Mouse (Mus musculus): ENCODE measurements around the gene Naa10. TPM values are rescaled to one million over a fixed set of nuclear protein-coding genes. Genes with fewer than 3 reads are reported as not detected.

Gene Naa10
- polyA plus RNA-seq, 1 experiment from 2014 or later, result 147 TPM

- WGBS, result 54% methylated on average over 6 of the region's 6 CpGs
- Histone ChIP-seq H3K4me1 (ENCODE audit: insufficient read depth, low read length) (no peaks in the 10 kb centered on the region), H3K27ac (ENCODE audit: low read length) (peak within 1 kb of the TSS; percentile 10; the same call in 1 of the 2 replicates), H3K36me3 (ENCODE audit: insufficient read depth, low read length) (no peaks in the 10 kb centered on the region), H3K4me2 (replicated peaks; ENCODE audit: low read depth, low read length) (no peak within 1 kb of the TSS), H3K4me3 (ENCODE audit: low read length) (no peak within 1 kb of the TSS), H3K9ac (replicated peaks; ENCODE audit: low read length) (no peak within 1 kb of the TSS), H3K9me3 (ENCODE audit: low read length) (no peaks in the 10 kb centered on the region), H3K27me3 (ENCODE audit: insufficient read depth, low read length) (no peaks in the 10 kb centered on the region; the same call in 1 of the 2 replicates)
- no peak for ATAC-seq (ENCODE audit: low FRiP score, low TSS enrichment)
Measured at GRCm38 (mm10) chrX:73891551-73892152, 30.1 kb downstream of the Naa10 start, which contains the start of gene Avpr2. Gene Avpr2, plus strand, starts transcription at chrX:73892102.

GRCm38 (mm10) chrX:73881463-73881862, 40.3 kb downstream of the Naa10 start:
- Histone ChIP-seq H3K9me3 (ENCODE audit: low read length) (no peaks in the 10 kb centered on the region), H3K27ac (ENCODE audit: low read length) (peak overlapping the region; percentile 87), H3K27me3 (ENCODE audit: insufficient read depth, low read length) (peaks cover 19% of the 10 kb centered on the region), H3K4me3 (ENCODE audit: low read length) (no peak overlapping the region; the same call in 1 of the 2 replicates), H3K4me1 (ENCODE audit: insufficient read depth, low read length) (peaks cover 6% of the 10 kb centered on the region; the same call in 1 of the 2 replicates), H3K4me2 (replicated peaks; ENCODE audit: low read depth, low read length) (peak overlapping the region; percentile 73; the same call in 1 of the 2 replicates), H3K9ac (replicated peaks; ENCODE audit: low read length) (peak overlapping the region; percentile 35; the same call in 1 of the 2 replicates), H3K36me3 (ENCODE audit: insufficient read depth, low read length) (no peaks in the 10 kb centered on the region)
- WGBS, result 25% methylated on average over 6 of the region's 6 CpGs
- ATAC-seq (ENCODE audit: low FRiP score, low TSS enrichment), result peak; percentile 90

- H3K27me3 ChIP-seq (ENCODE audit: insufficient read depth, low read length), result peaks cover 19% of the 10 kb centered on the region
- WGBS, result 21% methylated on average over 16 of the region's 16 CpGs
- H3K9me3 ChIP-seq (ENCODE audit: low read length), result no peaks in the 10 kb centered on the region
- no peaks in the 10 kb centered on the region for H3K36me3 ChIP-seq (ENCODE audit: insufficient read depth, low read length)
- H3K9ac ChIP-seq (replicated peaks; ENCODE audit: low read length), result peak overlapping the region; percentile 35; the same call in 1 of the 2 replicates
- peak overlapping the region; percentile 87 for H3K27ac ChIP-seq (ENCODE audit: low read length)
- ATAC-seq (ENCODE audit: low FRiP score, low TSS enrichment), result peak; percentile 56
- peak overlapping the region; percentile 73 for H3K4me2 ChIP-seq (replicated peaks; ENCODE audit: low read depth, low read length)
- peak overlapping the region; percentile 47 for H3K4me3 ChIP-seq (ENCODE audit: low read length)
- H3K4me1 ChIP-seq (ENCODE audit: insufficient read depth, low read length), result peaks cover 6% of the 10 kb centered on the region; the same call in 1 of the 2 replicates
Measured at GRCm38 (mm10) chrX:73881036-73881427, 40.7 kb downstream of the Naa10 start.

GRCm38 (mm10) chrX:73880194-73881035, 41.3 kb downstream of the Naa10 start:
- 26% methylated on average over 34 of the region's 48 CpGs for WGBS
- Histone ChIP-seq H3K9me3 (ENCODE audit: low read length) (no peaks in the 10 kb centered on the region), H3K4me2 (replicated peaks; ENCODE audit: low read depth, low read length) (peak overlapping the region; percentile 73), H3K36me3 (ENCODE audit: insufficient read depth, low read length) (no peaks in the 10 kb centered on the region), H3K27me3 (ENCODE audit: insufficient read depth, low read length) (peaks cover 19% of the 10 kb centered on the region), H3K27ac (ENCODE audit: low read length) (peak overlapping the region; percentile 87), H3K9ac (replicated peaks; ENCODE audit: low read length) (peak overlapping the region; percentile 35; the same call in 1 of the 2 replicates), H3K4me3 (ENCODE audit: low read length) (peak overlapping the region; percentile 47), H3K4me1 (ENCODE audit: insufficient read depth, low read length) (peaks cover 6% of the 10 kb centered on the region; the same call in 1 of the 2 replicates)
- peak; percentile 77 for ATAC-seq (ENCODE audit: low FRiP score, low TSS enrichment)

- H3K4me2 ChIP-seq (replicated peaks; ENCODE audit: low read depth, low read length), result no peak overlapping the region
- no peak overlapping the region for H3K27ac ChIP-seq (ENCODE audit: low read length)
- ATAC-seq (ENCODE audit: low FRiP score, low TSS enrichment), result no peak
- H3K36me3 ChIP-seq (ENCODE audit: insufficient read depth, low read length), result no peaks in the 10 kb centered on the region
- H3K4me1 ChIP-seq (ENCODE audit: insufficient read depth, low read length), result peaks cover 6% of the 10 kb centered on the region; the same call in 1 of the 2 replicates
- no peaks in the 10 kb centered on the region for H3K9me3 ChIP-seq (ENCODE audit: low read length)
- no peak overlapping the region for H3K4me3 ChIP-seq (ENCODE audit: low read length)
- 45% methylated on average over 1 of the region's 1 CpGs for whole genome bisulfite sequencing
- peaks cover 19% of the 10 kb centered on the region for H3K27me3 ChIP-seq (ENCODE audit: insufficient read depth, low read length)
- no peak overlapping the region for H3K9ac ChIP-seq (replicated peaks; ENCODE audit: low read length)
Measured at GRCm38 (mm10) chrX:73877014-73877413, 44.7 kb downstream of the Naa10 start.

- peaks cover under 1% of the 10 kb centered on the region; the same call in 1 of the 2 replicates for H3K4me1 ChIP-seq (ENCODE audit: insufficient read depth, low read length)
- H3K4me3 ChIP-seq (ENCODE audit: low read length), result no peak overlapping the region
- no peak overlapping the region for H3K4me2 ChIP-seq (replicated peaks; ENCODE audit: low read depth, low read length)
- no peaks in the 10 kb centered on the region for H3K36me3 ChIP-seq (ENCODE audit: insufficient read depth, low read length)
- 69% methylated on average over 2 of the region's 2 CpGs for WGBS
- no peak for ATAC-seq (ENCODE audit: low FRiP score, low TSS enrichment)
- H3K27ac ChIP-seq (ENCODE audit: low read length), result no peak overlapping the region
- H3K9ac ChIP-seq (replicated peaks; ENCODE audit: low read length), result no peak overlapping the region
- H3K9me3 ChIP-seq (ENCODE audit: low read length), result no peaks in the 10 kb centered on the region
- peaks cover 16% of the 10 kb centered on the region for H3K27me3 ChIP-seq (ENCODE audit: insufficient read depth, low read length)
Measured at GRCm38 (mm10) chrX:73875881-73876280, 45.9 kb downstream of the Naa10 start.

GRCm38 (mm10) chrX:73871956-73872355, 49.8 kb downstream of the Naa10 start:
- ATAC-seq (ENCODE audit: low FRiP score, low TSS enrichment), result no peak
- no peaks in the 10 kb centered on the region for H3K27me3 ChIP-seq (ENCODE audit: insufficient read depth, low read length)
- WGBS, result 47% methylated on average over 1 of the region's 1 CpGs

GRCm38 (mm10) chrX:73871474-73871873, 50.3 kb downstream of the Naa10 start:
- Histone ChIP-seq H3K4me1 (ENCODE audit: insufficient read depth, low read length) (no peaks in the 10 kb centered on the region), H3K27ac (ENCODE audit: low read length) (no peak overlapping the region), H3K27me3 (ENCODE audit: insufficient read depth, low read length) (no peaks in the 10 kb centered on the region), H3K9me3 (ENCODE audit: low read length) (no peaks in the 10 kb centered on the region), H3K4me2 (replicated peaks; ENCODE audit: low read depth, low read length) (no peak overlapping the region), H3K9ac (replicated peaks; ENCODE audit: low read length) (no peak overlapping the region), H3K4me3 (ENCODE audit: low read length) (no peak overlapping the region), H3K36me3 (ENCODE audit: insufficient read depth, low read length) (no peaks in the 10 kb centered on the region)
- ATAC-seq (ENCODE audit: low FRiP score, low TSS enrichment), result no peak

More at GRCm38 (mm10) chrX:73871956-73872355, 49.8 kb downstream of the Naa10 start:
- Histone ChIP-seq H3K9me3 (ENCODE audit: low read length) (no peaks in the 10 kb centered on the region), H3K36me3 (ENCODE audit: insufficient read depth, low read length) (no peaks in the 10 kb centered on the region), H3K4me1 (ENCODE audit: insufficient read depth, low read length) (no peaks in the 10 kb centered on the region), H3K4me3 (ENCODE audit: low read length) (no peak overlapping the region), H3K4me2 (replicated peaks; ENCODE audit: low read depth, low read length) (no peak overlapping the region), H3K27ac (ENCODE audit: low read length) (no peak overlapping the region), H3K9ac (replicated peaks; ENCODE audit: low read length) (no peak overlapping the region)

GRCm38 (mm10) chrX:73869334-73869733, 52.4 kb downstream of the Naa10 start:
- 11% methylated on average over 5 of the region's 5 CpGs for WGBS
- ATAC-seq (ENCODE audit: low FRiP score, low TSS enrichment), result no peak
- Histone ChIP-seq H3K9ac (replicated peaks; ENCODE audit: low read length) (no peak overlapping the region), H3K4me1 (ENCODE audit: insufficient read depth, low read length) (no peaks in the 10 kb centered on the region), H3K27me3 (ENCODE audit: insufficient read depth, low read length) (no peaks in the 10 kb centered on the region), H3K9me3 (ENCODE audit: low read length) (no peaks in the 10 kb centered on the region), H3K4me3 (ENCODE audit: low read length) (no peak overlapping the region), H3K27ac (ENCODE audit: low read length) (no peak overlapping the region), H3K36me3 (ENCODE audit: insufficient read depth, low read length) (no peaks in the 10 kb centered on the region), H3K4me2 (replicated peaks; ENCODE audit: low read depth, low read length) (no peak overlapping the region)

Measured in kidney, embryonic 16.5 days (tissue).